Mouse (Mus musculus): ENCODE data around the gene Trrap. TPM values are rescaled to one million over a fixed set of nuclear protein-coding genes. Genes with fewer than 3 reads are reported as not detected.

The Trrap gene
- polyA plus RNA-seq, 1 experiment = 60.3 TPM

DNA sequence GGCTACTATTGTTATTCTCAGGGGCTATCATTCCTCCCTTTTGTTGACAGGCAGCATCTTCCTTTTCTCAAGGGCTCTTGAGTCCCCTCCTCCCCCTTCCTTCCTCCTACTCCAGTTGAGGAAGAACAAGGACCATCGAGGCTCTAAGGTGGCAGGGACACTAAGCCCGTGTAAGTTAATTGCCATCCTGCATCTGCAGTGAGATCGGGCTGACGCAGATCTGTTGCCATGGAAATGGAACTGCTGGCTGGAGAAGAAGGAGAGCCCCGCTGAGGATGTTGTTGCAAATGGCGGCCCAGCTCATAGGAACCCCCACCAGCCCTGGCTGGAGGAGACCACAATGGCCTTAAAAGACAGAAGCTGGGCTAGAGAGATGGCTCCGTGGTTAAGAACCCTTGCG is 9.1 kb upstream of the Trrap start:
- TF ChIP-seq POLR2A (IDR thresholded peaks at IDR 0.05; ENCODE audit: low read depth, low read length) (no peak), CTCF (IDR thresholded peaks at IDR 0.05; ENCODE audit: extremely low read depth, insufficient read length, insufficient replicate concordance, low read depth, low read length) (no peak)
- Histone ChIP-seq H3K4me1 (ENCODE audit: control insufficient read depth, insufficient read depth, insufficient read length, low read length) (peaks cover 5% of the 10 kb centered on the region), H3K4me3 (ENCODE audit: low read depth, low read length) (no peak overlapping the region), H3K27me3 (ENCODE audit: control insufficient read depth, insufficient read depth, low read length) (peaks cover 8% of the 10 kb centered on the region; the same call in 1 of the 2 replicates), H3K36me3 (ENCODE audit: control insufficient read depth, insufficient read depth, low read length) (no peaks in the 10 kb centered on the region), H3K27ac (ENCODE audit: insufficient read depth, low read depth, low read length) (no peak overlapping the region)
- WGBS = 22% methylated on average over 8 of the region's 8 CpGs

GRCm38 (mm10) chr5:144761161-144761868 is 6.2 kb upstream of the Trrap start, which contains the start of gene Tmem130:
Tmem130 (minus strand) TSS chr5:144761818.
- no peak for TF ChIP-seq CTCF (IDR thresholded peaks at IDR 0.05; ENCODE audit: extremely low read depth, insufficient read length, insufficient replicate concordance, low read depth, low read length)
- no peaks in the 10 kb centered on the region for H3K36me3 ChIP-seq (ENCODE audit: control insufficient read depth, insufficient read depth, low read length)
- H3K27me3 ChIP-seq (ENCODE audit: control insufficient read depth, insufficient read depth, low read length) = peaks cover 8% of the 10 kb centered on the region; the same call in 1 of the 2 replicates
- H3K4me3 ChIP-seq (ENCODE audit: low read depth, low read length) = peak within 1 kb of the TSS; percentile 42
- H3K4me1 ChIP-seq (ENCODE audit: control insufficient read depth, insufficient read depth, insufficient read length, low read length) = peaks cover 5% of the 10 kb centered on the region
- 2% methylated on average over 38 of the region's 38 CpGs for WGBS
- no peak within 1 kb of the TSS for H3K27ac ChIP-seq (ENCODE audit: insufficient read depth, low read depth, low read length)

DNA sequence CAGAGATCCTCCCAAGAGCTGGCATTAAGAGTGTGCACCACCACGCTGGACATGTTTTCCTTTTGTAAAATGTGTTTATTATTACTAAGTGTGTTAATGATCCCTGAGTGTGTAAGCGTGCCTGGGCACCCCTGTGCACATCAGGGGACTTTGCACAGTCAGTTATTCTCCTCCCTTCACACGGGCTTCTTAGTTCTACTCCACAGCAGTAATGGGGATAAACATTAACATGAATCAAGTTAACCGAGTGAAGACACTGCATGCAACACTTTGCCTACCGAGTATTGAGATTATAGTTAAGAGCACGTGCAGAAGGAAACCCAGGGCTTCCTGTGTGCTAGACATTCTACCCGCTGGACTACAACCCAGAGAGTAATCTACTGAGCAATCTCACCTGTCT is 1.5 kb upstream of the Trrap start:
- 0 out of 2 replicates have a peak, but pooled peaks cover 4% of the 10 kb centered on the region for H3K27me3 ChIP-seq (ENCODE audit: control insufficient read depth, insufficient read depth, low read length)
- peaks cover 10% of the 10 kb centered on the region for H3K4me1 ChIP-seq (ENCODE audit: control insufficient read depth, insufficient read depth, insufficient read length, low read length)
- no peak overlapping the region for H3K4me3 ChIP-seq (ENCODE audit: low read depth, low read length)
- WGBS = 32% methylated on average over 7 of the region's 7 CpGs
- no peak overlapping the region for H3K27ac ChIP-seq (ENCODE audit: insufficient read depth, low read depth, low read length)
- TF ChIP-seq CTCF (IDR thresholded peaks at IDR 0.05; ENCODE audit: extremely low read depth, insufficient read length, insufficient replicate concordance, low read depth, low read length) (no peak), POLR2A (IDR thresholded peaks at IDR 0.05; ENCODE audit: low read depth, low read length) (no peak)
- H3K36me3 ChIP-seq (ENCODE audit: control insufficient read depth, insufficient read depth, low read length) = peaks cover 1% of the 10 kb centered on the region; the same call in 1 of the 2 replicates

DNA sequence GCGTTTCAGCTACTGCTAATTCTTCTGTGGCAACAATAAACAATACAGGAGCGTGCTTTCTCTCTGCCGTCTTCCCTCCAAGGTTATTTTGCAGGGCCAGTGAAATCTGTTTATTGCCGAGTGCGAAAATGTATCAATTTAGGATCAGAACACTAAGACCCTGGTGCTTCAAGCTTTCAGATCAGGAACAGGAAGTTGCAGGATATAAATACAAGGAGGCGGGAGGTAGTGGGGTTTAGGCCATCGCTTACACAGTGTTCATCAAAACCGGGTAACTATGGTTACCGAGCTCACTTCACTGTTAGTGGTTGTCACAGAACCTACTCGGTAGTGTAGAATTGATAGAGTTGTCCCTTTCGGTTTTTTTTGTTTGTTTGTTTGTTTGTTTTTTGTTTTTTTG is 886 bp upstream of the Trrap start:
- WGBS = 76% methylated on average over 11 of the region's 11 CpGs
- no peak overlapping the region for H3K4me3 ChIP-seq (ENCODE audit: low read depth, low read length)
- TF ChIP-seq CTCF (IDR thresholded peaks at IDR 0.05; ENCODE audit: extremely low read depth, insufficient read length, insufficient replicate concordance, low read depth, low read length) (no peak), POLR2A (IDR thresholded peaks at IDR 0.05; ENCODE audit: low read depth, low read length) (no peak)
- no peak overlapping the region for H3K27ac ChIP-seq (ENCODE audit: insufficient read depth, low read depth, low read length)
- H3K27me3 ChIP-seq (ENCODE audit: control insufficient read depth, insufficient read depth, low read length) = no peaks in the 10 kb centered on the region
- peaks cover 6% of the 10 kb centered on the region for H3K4me1 ChIP-seq (ENCODE audit: control insufficient read depth, insufficient read depth, insufficient read length, low read length)
- peaks cover 5% of the 10 kb centered on the region; the same call in 1 of the 2 replicates for H3K36me3 ChIP-seq (ENCODE audit: control insufficient read depth, insufficient read depth, low read length)

DNA sequence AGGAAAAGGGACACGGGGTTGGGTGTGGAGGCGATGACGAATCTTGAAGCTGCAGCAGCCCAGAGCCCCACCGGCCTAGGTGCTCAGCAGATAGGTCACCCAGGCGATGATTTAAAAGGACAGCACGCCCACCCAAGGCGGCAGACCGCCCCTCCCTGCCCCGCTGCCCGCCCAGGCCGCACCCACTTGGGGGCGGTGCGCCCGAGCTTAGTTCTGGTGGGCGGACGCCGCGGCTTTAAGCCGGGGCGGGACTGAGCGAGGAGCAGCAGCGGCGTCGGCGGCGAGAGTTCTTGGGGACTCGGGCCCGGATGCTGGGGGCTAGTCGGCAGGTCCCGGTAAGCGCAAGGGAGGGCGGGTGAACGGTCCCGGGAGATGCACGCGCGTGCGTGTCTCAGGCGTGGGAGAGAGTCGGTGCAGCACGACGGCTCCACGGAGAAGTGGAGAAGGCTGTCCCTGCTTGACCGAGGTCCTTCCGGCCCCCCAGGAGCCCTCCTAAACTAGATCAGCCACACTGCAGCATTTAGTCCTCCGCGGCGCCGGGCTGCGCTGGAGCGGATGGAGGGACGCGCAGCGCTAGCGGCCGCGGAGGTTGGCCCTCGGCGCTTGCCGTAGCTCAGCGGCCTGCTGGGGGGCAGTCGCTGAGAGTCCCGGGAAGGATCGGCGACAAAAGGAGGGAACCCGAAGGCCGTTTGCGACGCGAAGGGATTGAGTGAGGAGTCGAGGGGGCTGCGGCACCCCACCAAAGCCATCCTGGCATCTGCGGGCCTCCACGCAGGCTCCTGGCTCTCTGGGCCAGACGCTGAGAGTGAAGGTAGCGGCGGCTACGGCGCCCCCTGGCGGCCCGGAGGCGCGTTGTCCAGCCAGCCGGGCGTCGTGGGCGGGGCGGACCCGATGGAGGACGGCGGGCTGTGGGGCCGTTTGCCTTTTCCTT is 644 bp downstream of the Trrap start:
- Histone ChIP-seq H3K27ac (ENCODE audit: insufficient read depth, low read depth, low read length) (peak overlapping the region; percentile 84), H3K4me1 (ENCODE audit: control insufficient read depth, insufficient read depth, insufficient read length, low read length) (peaks cover 6% of the 10 kb centered on the region), H3K4me3 (ENCODE audit: low read depth, low read length) (peak overlapping the region; percentile 97), H3K27me3 (ENCODE audit: control insufficient read depth, insufficient read depth, low read length) (no peaks in the 10 kb centered on the region), H3K36me3 (ENCODE audit: control insufficient read depth, insufficient read depth, low read length) (peaks cover 9% of the 10 kb centered on the region)
- under 1% methylated on average over 92 of the region's 92 CpGs for WGBS
- TF ChIP-seq CTCF (IDR thresholded peaks at IDR 0.05; ENCODE audit: extremely low read depth, insufficient read length, insufficient replicate concordance, low read depth, low read length) (peak; percentile 93; the same call in 1 of the 2 replicates), POLR2A (IDR thresholded peaks at IDR 0.05; ENCODE audit: low read depth, low read length) (peak; percentile 46; the same call in 1 of the 2 replicates)

DNA sequence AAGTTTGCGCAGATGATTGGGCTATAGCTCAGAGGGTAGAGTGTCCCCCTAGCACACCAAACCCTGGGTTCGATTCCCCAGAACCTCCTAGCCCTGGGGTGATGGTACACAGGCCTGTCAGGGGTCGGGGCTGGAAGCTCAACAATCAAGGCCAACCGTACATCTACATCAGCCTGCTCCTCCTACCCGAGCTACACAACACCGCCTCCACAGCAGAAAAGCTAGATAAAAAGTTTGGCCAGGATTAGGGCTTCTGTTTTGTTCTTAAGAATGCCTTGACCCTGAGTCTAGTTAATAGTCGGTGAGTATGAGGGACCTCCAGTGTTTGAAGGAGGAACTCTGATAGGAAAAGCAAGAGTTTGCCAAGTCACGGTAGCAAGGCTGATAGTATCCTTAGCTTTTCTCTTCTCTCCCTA is 1.5 kb downstream of the Trrap start:
- peak overlapping the region; percentile 97 for H3K4me3 ChIP-seq (ENCODE audit: low read depth, low read length)
- TF ChIP-seq CTCF (IDR thresholded peaks at IDR 0.05; ENCODE audit: extremely low read depth, insufficient read length, insufficient replicate concordance, low read depth, low read length) (no peak), POLR2A (IDR thresholded peaks at IDR 0.05; ENCODE audit: low read depth, low read length) (no peak)
- peaks cover 13% of the 10 kb centered on the region for H3K36me3 ChIP-seq (ENCODE audit: control insufficient read depth, insufficient read depth, low read length)
- 6% methylated on average over 8 of the region's 8 CpGs for WGBS
- peaks cover 6% of the 10 kb centered on the region for H3K4me1 ChIP-seq (ENCODE audit: control insufficient read depth, insufficient read depth, insufficient read length, low read length)
- no peaks in the 10 kb centered on the region for H3K27me3 ChIP-seq (ENCODE audit: control insufficient read depth, insufficient read depth, low read length)
- no peak overlapping the region for H3K27ac ChIP-seq (ENCODE audit: insufficient read depth, low read depth, low read length)

DNA sequence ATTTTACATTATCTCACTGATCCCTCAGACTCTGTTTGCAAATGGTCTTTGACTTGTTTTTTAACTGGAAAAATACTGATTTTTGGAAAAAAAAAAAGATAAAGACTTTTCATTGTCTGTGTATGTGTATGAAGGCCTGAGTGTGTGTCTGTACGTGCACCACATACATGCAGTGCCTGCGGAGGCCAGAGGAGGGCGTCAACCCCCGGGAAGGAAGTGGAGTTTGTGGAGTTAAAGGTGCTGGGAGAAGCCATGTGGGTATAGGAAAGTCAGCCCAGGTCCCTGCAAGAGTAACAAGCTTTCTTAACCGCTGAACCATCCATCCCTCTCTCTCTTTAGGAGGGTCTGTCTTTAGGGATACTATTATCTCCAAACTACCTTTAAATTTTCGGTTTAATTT is 5.7 kb downstream of the Trrap start:
- peaks cover 34% of the 10 kb centered on the region for H3K36me3 ChIP-seq (ENCODE audit: control insufficient read depth, insufficient read depth, low read length)
- 93% methylated on average over 6 of the region's 6 CpGs for WGBS
- no peak overlapping the region for H3K27ac ChIP-seq (ENCODE audit: insufficient read depth, low read depth, low read length)
- no peaks in the 10 kb centered on the region for H3K27me3 ChIP-seq (ENCODE audit: control insufficient read depth, insufficient read depth, low read length)
- no peak for TF ChIP-seq POLR2A (IDR thresholded peaks at IDR 0.05; ENCODE audit: low read depth, low read length)
- no peak for TF ChIP-seq CTCF (IDR thresholded peaks at IDR 0.05; ENCODE audit: extremely low read depth, insufficient read length, insufficient replicate concordance, low read depth, low read length)
- no peak overlapping the region for H3K4me3 ChIP-seq (ENCODE audit: low read depth, low read length)
- H3K4me1 ChIP-seq (ENCODE audit: control insufficient read depth, insufficient read depth, insufficient read length, low read length) = peaks cover 6% of the 10 kb centered on the region

All from small intestine, adult 2 months (tissue).